Mouse (Mus musculus) erythroblast, embryonic 14.5 days (primary cell): ENCODE data around the gene Acot12.

Experiments
- GATA1 ChIP-seq: IDR thresholded peaks from 2 replicates; pipeline ENCODE4 v1.6.1; 2012; ENCODE audit warnings: low read length, inconsistent platforms, mixed read lengths
- TAL1 ChIP-seq: IDR thresholded peaks from 3 replicates; pipeline ENCODE4 v1.6.1; 2012; ENCODE audit warnings: low read length, inconsistent platforms, mixed read lengths

DNA sequence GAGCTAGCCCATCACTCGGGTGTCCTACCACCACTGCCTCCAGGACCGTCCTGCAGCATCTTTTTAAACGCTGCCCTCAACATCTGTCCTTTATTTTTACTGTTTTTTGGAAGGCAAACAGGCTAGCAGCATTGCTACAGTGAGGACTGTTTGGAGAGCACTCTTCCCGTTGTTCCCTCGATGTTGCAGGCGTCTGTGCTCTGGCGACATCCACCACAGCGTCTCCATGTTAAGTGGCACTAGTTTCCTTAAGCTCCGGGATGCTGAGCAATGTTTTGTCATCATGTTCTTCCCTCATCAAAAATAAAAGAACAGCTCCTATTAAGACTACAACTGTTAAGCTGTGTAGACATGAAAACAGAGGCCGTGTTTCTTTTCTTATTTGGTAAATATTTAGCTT is 54.3 kb downstream of the Acot12 start:
- no peak for TF ChIP-seq GATA1
- no peak for TF ChIP-seq TAL1
